Mouse (Mus musculus) CH12.LX (cell line): ENCODE data around the gene Tmem262. TPM values are rescaled to one million over a fixed set of nuclear protein-coding genes. Genes with fewer than 3 reads are reported as not detected.
A peak's percentile ranks its signal among the peaks of the same experiment; 100 is the strongest.

Source experiments
- DNase-seq: peaks from one replicate; pipeline ENCODE4 v3.0.0-alpha.2; 2013; ENCODE audit errors: extremely low read depth
- H3K27ac ChIP-seq: 2 replicates; pipeline ENCODE4 v1.5.1; 2012; ENCODE audit warnings: low read depth, mild to moderate bottlenecking, control low read depth, moderate library complexity; ENCODE audit not compliant: insufficient read depth
- H3K27me3 ChIP-seq: replicated peaks from 2 replicates; pipeline ENCODE3; 2012; ENCODE audit warnings: inconsistent platforms
- H3K36me3 ChIP-seq, 2 experiments: replicated peaks in 1 of 2; 2 replicates each; pipeline versions ENCODE3 to v1.6.1; 2012; ENCODE audit warnings: inconsistent platforms in 1 of 2, low read length in 1 of 2, mild to moderate bottlenecking in 1 of 2, mixed read lengths in 1 of 2, moderate library complexity in 1 of 2; ENCODE audit not compliant: control insufficient read depth in 1 of 2, insufficient read depth in 1 of 2
- H3K4me1 ChIP-seq, 2 experiments: 2 replicates each; pipeline ENCODE4 v1.6.1; 2012; ENCODE audit warnings: inconsistent platforms in 1 of 2, moderate library complexity in 1 of 2; ENCODE audit not compliant: insufficient read depth in 2 of 2, control insufficient read depth in 1 of 2
- H3K4me2 ChIP-seq: 2 replicates; pipeline ENCODE4 v1.6.1; 2012; ENCODE audit warnings: low read depth, mild to moderate bottlenecking, control low read depth; ENCODE audit not compliant: poor library complexity, insufficient read depth, severe bottlenecking
- H3K4me3 ChIP-seq, 3 experiments: fragments of 150-350 bp in 1 of 3; sonication (generic) in 1 of 3; replicated peaks in 1 of 3; 2 replicates each; pipeline versions ENCODE3 to v1.5.1; 2011 to 2012; ENCODE audit warnings: low read depth in 2 of 3, low read length in 2 of 3, mild to moderate bottlenecking in 2 of 3, moderate library complexity in 2 of 3, control low read depth in 1 of 3, improper control_type of control experiment in 1 of 3, inconsistent platforms in 1 of 3, mixed read lengths in 1 of 3; ENCODE audit not compliant: poor library complexity in 1 of 3
- H3K79me2 ChIP-seq: replicated peaks from 2 replicates; pipeline ENCODE4 v1.6.1; 2012; ENCODE audit warnings: mild to moderate bottlenecking, moderate library complexity; ENCODE audit not compliant: control insufficient read depth, poor library complexity, insufficient read depth, severe bottlenecking; ENCODE audit errors: extremely low read depth
- H3K9ac ChIP-seq: 2 replicates; pipeline ENCODE4 v1.6.1; 2012; ENCODE audit warnings: low read depth, mild to moderate bottlenecking, control low read depth, moderate library complexity; ENCODE audit not compliant: insufficient read depth
- H3K9me3 ChIP-seq: replicated peaks from 2 replicates; pipeline ENCODE3; 2012; ENCODE audit warnings: low read length, inconsistent platforms, mixed read lengths
- BHLHE40 ChIP-seq: IDR thresholded peaks from 2 replicates; pipeline ENCODE4 v1.6.1; 2011; ENCODE audit warnings: mild to moderate bottlenecking, low read depth, low read length, improper control_type of control experiment
- CHD1 ChIP-seq: IDR thresholded peaks from 2 replicates; pipeline ENCODE4 v1.6.1; 2012; ENCODE audit warnings: low read depth, low read length, improper control_type of control experiment, inconsistent platforms
- CHD2 ChIP-seq: IDR thresholded peaks from 2 replicates; pipeline ENCODE4 v1.6.1; 2011; ENCODE audit warnings: low read length, improper control_type of control experiment
- CTCF ChIP-seq, 2 experiments: IDR thresholded peaks in 1 of 2; conservative IDR thresholded peaks in 1 of 2; 2 replicates each; pipeline ENCODE4 v1.5.1; 2011 to 2012; ENCODE audit warnings: low read depth in 2 of 2, low read length in 2 of 2, improper control_type of control experiment in 1 of 2, inconsistent platforms in 1 of 2, mild to moderate bottlenecking in 1 of 2, moderate library complexity in 1 of 2
- ELF1 ChIP-seq: IDR thresholded peaks from 2 replicates; pipeline ENCODE4 v1.6.1; 2014; ENCODE audit warnings: low read depth, mild to moderate bottlenecking, inconsistent platforms, low read length, improper control_type of control experiment
- EP300 ChIP-seq: IDR thresholded peaks from 2 replicates; pipeline ENCODE4 v1.6.1; 2011; ENCODE audit warnings: low read length, improper control_type of control experiment
- ETS1 ChIP-seq: conservative IDR thresholded peaks from 2 replicates; pipeline ENCODE4 v1.6.1; 2012; ENCODE audit warnings: low read depth, mild to moderate bottlenecking, inconsistent platforms, low read length, improper control_type of control experiment, moderate library complexity
- GABPA ChIP-seq: IDR thresholded peaks from 2 replicates; pipeline ENCODE4 v1.6.1; 2012; ENCODE audit warnings: low read depth, low read length, improper control_type of control experiment, inconsistent platforms; ENCODE audit not compliant: insufficient replicate concordance
- HCFC1 ChIP-seq: IDR thresholded peaks from 2 replicates; pipeline ENCODE4 v1.6.1; 2012; ENCODE audit warnings: low read depth, mild to moderate bottlenecking, inconsistent platforms, low read length, improper control_type of control experiment
- IRF4 ChIP-seq: IDR thresholded peaks from 2 replicates; pipeline ENCODE4 v1.6.1; 2014; ENCODE audit warnings: low read depth, mild to moderate bottlenecking, inconsistent platforms, low read length, improper control_type of control experiment
- JUN ChIP-seq: IDR thresholded peaks from 2 replicates; pipeline ENCODE4 v1.6.1; 2011; ENCODE audit warnings: low read depth, mild to moderate bottlenecking, low read length, improper control_type of control experiment, moderate library complexity; ENCODE audit not compliant: insufficient read depth
- MAFK ChIP-seq: IDR thresholded peaks from 2 replicates; pipeline ENCODE4 v1.6.1; 2011; ENCODE audit warnings: low read length, improper control_type of control experiment; ENCODE audit not compliant: insufficient replicate concordance
- MAX ChIP-seq: IDR thresholded peaks from 2 replicates; pipeline ENCODE4 v1.6.1; 2011; ENCODE audit warnings: low read length, improper control_type of control experiment
- MAZ ChIP-seq: IDR thresholded peaks from 2 replicates; pipeline ENCODE4 v1.6.1; 2012; ENCODE audit warnings: low read depth, mild to moderate bottlenecking, inconsistent platforms, low read length, improper control_type of control experiment, moderate library complexity
- MEF2A ChIP-seq: IDR thresholded peaks from 2 replicates; pipeline ENCODE4 v1.6.1; 2014; ENCODE audit warnings: low read depth, mild to moderate bottlenecking, inconsistent platforms, low read length, improper control_type of control experiment, borderline replicate concordance
- MXI1 ChIP-seq: IDR thresholded peaks from 2 replicates; pipeline ENCODE4 v1.6.1; 2011; ENCODE audit warnings: mild to moderate bottlenecking, low read depth, low read length, improper control_type of control experiment
- MYC ChIP-seq: IDR thresholded peaks from 2 replicates; pipeline ENCODE4 v1.6.1; 2011; ENCODE audit warnings: low read depth, mild to moderate bottlenecking, improper control_type of control experiment, low read length
- NELFE ChIP-seq: IDR thresholded peaks from 2 replicates; pipeline ENCODE4 v1.6.1; 2011; ENCODE audit warnings: low read depth, low read length, improper control_type of control experiment
- NRF1 ChIP-seq: IDR thresholded peaks from 2 replicates; pipeline ENCODE4 v1.6.1; 2014; ENCODE audit warnings: low read depth, mild to moderate bottlenecking, inconsistent platforms, low read length, improper control_type of control experiment, moderate library complexity
- PAX5 ChIP-seq: IDR thresholded peaks from 2 replicates; pipeline ENCODE4 v1.6.1; 2012; ENCODE audit warnings: low read length, inconsistent platforms, mixed read lengths
- POLR2A ChIP-seq: IDR thresholded peaks from 2 replicates; pipeline ENCODE4 v1.6.1; 2011; ENCODE audit warnings: low read depth, mild to moderate bottlenecking, improper control_type of control experiment, low read length
- POLR2AphosphoS2 ChIP-seq: IDR thresholded peaks from 2 replicates; pipeline ENCODE4 v1.6.1; 2011; ENCODE audit warnings: low read depth, low read length, improper control_type of control experiment
- RAD21 ChIP-seq: IDR thresholded peaks from 2 replicates; pipeline ENCODE4 v1.6.1; 2011; ENCODE audit warnings: low read depth, mild to moderate bottlenecking, low read length, improper control_type of control experiment, moderate library complexity
- RCOR1 ChIP-seq: conservative IDR thresholded peaks from 2 replicates; pipeline ENCODE4 v1.6.1; 2012; ENCODE audit warnings: low read depth, mild to moderate bottlenecking, inconsistent platforms, low read length, improper control_type of control experiment
- SIN3A ChIP-seq: IDR thresholded peaks from 2 replicates; pipeline ENCODE4 v1.6.1; 2012; ENCODE audit warnings: low read length, improper control_type of control experiment, inconsistent platforms
- TBP ChIP-seq: conservative IDR thresholded peaks from 2 replicates; pipeline ENCODE4 v1.6.1; 2011; ENCODE audit warnings: low read depth, low read length, improper control_type of control experiment
- TCF12 ChIP-seq: IDR thresholded peaks from 2 replicates; pipeline ENCODE4 v1.6.1; 2014; ENCODE audit warnings: low read depth, mild to moderate bottlenecking, inconsistent platforms, low read length, improper control_type of control experiment
- USF1 ChIP-seq: IDR thresholded peaks from 2 replicates; pipeline ENCODE4 v1.6.1; 2014; ENCODE audit warnings: low read depth, mild to moderate bottlenecking, inconsistent platforms, low read length, improper control_type of control experiment
- USF2 ChIP-seq: conservative IDR thresholded peaks from 2 replicates; pipeline ENCODE4 v1.6.1; 2011; ENCODE audit warnings: low read depth, low read length, improper control_type of control experiment
- ZKSCAN1 ChIP-seq: IDR thresholded peaks from 2 replicates; pipeline ENCODE4 v1.6.1; 2012; ENCODE audit warnings: low read depth, inconsistent platforms, low read length, improper control_type of control experiment, borderline replicate concordance
- ZMIZ1 ChIP-seq: IDR thresholded peaks from 2 replicates; pipeline ENCODE4 v1.6.1; 2012; ENCODE audit warnings: low read depth, mild to moderate bottlenecking, inconsistent platforms, low read length, improper control_type of control experiment
- dilution Hi-C: fragments of 300-500 bp; cut with MboI; formaldehyde crosslinking; loops from 2 replicates; pipeline ENCODE4 v1.14.3; 2020; ENCODE audit warnings: low sequenced_read_pairs; ENCODE audit not compliant: extremely low pct_unique_long_range_greater_than_20kb, extremely low pct_ligation_motif_present
- in situ Hi-C: fragments of 300-500 bp; cut with MboI; formaldehyde crosslinking; loops from 3 replicates; pipeline ENCODE4 v1.14.3; 2019; ENCODE audit warnings: low sequenced_read_pairs, low pct_ligation_motif_present, low pct_unique_long_range_greater_than_20kb, mixed read lengths
- polyA plus RNA-seq: library from polyadenylated mRNA; unstranded; fragments of >175 nt; gene quantifications from 2 replicates; pipeline ENCODE4 v1.2.1, GENCODE M21; 2012; ENCODE audit warnings: low read depth; ENCODE audit not compliant: insufficient read length
- total RNA-seq, 2 experiments: library from RNA; depleted of rRNA; stranded (reverse); fragments of 300-350 nt in 1 of 2; fragments of >200 nt in 1 of 2; gene quantifications; 2 replicates each; pipeline ENCODE4 v1.2.3; 2012 to 2014

Tmem262 gene
- total and polyA plus RNA-seq, 3 experiments, result not detected

DNA sequence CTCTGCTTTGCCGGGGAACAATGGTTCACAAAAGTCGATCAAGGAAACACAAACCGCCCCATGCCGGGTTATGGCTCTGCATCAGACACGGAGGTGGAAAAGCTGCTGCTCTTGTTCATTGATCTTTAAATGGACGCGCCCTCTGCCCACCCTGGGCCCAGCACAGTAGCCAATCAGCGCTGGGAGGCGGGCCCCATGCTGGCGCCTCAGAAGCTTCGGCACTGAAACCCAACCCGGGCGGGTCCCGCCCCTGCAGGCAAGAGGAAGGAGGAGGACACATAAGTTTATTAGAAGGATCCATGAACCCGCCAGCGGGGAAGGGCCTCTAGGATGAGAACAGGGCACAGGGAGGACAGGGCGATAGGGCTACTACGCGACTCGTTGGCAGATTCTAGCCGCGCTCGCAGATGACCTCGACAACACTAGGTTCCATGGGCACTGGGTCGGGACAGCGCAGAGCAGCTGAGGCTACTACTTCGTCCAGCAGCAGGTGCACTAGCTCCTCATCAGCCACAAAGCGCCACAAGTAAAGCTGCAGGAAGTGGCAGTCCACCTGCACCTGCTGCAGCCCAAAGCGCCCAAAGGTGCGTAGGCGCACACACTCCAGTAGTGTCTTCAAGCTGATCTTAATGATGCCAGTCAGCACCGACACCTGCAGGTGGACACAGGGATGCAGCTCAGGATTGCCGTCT lies 12.0 kb upstream of the Tmem262 start, which contains the start of gene Tm7sf2:
Gene Tm7sf2 (minus strand): TSS at position 650 of the 692 bp plus-strand sequence.
- 0 out of 2 replicates have a peak within 1 kb of the TSS, but pooled peaks have one; percentile 0 for H3K27ac ChIP-seq
- H3K9me3 ChIP-seq, result no peaks in the 10 kb centered on the region
- H3K9ac ChIP-seq, result peak within 1 kb of the TSS; percentile 30
- dilution Hi-C loops, result no loop called here
- TF ChIP-seq ELF1, result no peak
- TF ChIP-seq MAX, result 0 out of 2 replicates have a peak, but pooled peaks have one; percentile 31
- TF ChIP-seq HCFC1, result peak; percentile 40
- 0 out of 2 replicates have a peak, but pooled peaks have one; percentile 48 for TF ChIP-seq TBP
- TF ChIP-seq CTCF (conservative IDR thresholded peaks at IDR 0.05 in 1 of 2, IDR thresholded peaks at IDR 0.05 in 1 of 2; ENCODE audit: low read depth in 2 of 2, low read length in 2 of 2), result 0 out of 4 replicates have a peak, but pooled peaks of 1 of the 2 experiments have one; percentile 7
- TF ChIP-seq IRF4, result peak; percentile 19; the same call in 1 of the 2 replicates
- TF ChIP-seq SIN3A, result peak; percentile 55; the same call in 1 of the 2 replicates
- no peak for TF ChIP-seq USF1
- TF ChIP-seq MAZ, result 0 out of 2 replicates have a peak, but pooled peaks have one; percentile 32
- peak; percentile 77; the same call in 1 of the 2 replicates for TF ChIP-seq POLR2AphosphoS2
- TF ChIP-seq NELFE, result peak; percentile 67
- no peak for TF ChIP-seq MAFK
- TF ChIP-seq ZMIZ1, result peak; percentile 29; the same call in 1 of the 2 replicates
- peak; percentile 68 for TF ChIP-seq CHD2
- peak; percentile 64 for TF ChIP-seq MXI1
- no peak for TF ChIP-seq MYC
- no peak for TF ChIP-seq USF2
- TF ChIP-seq RCOR1, result 0 out of 2 replicates have a peak, but pooled peaks have one; percentile 20
- TF ChIP-seq PAX5, result no peak
- TF ChIP-seq EP300, result no peak
- TF ChIP-seq POLR2A, result peak; percentile 67
- no peak for TF ChIP-seq JUN
- TF ChIP-seq ZKSCAN1, result no peak
- no peak for TF ChIP-seq RAD21
- 0 out of 2 replicates have a peak, but pooled peaks have one; percentile 13 for TF ChIP-seq MEF2A
- no peak for TF ChIP-seq TCF12
- TF ChIP-seq ETS1, result no peak
- TF ChIP-seq NRF1, result no peak
- TF ChIP-seq GABPA, result no peak
- TF ChIP-seq CHD1, result no peak
- no peak for TF ChIP-seq BHLHE40
- TF ChIP-seq, all 38 proteins: peak for 15
- H3K4me3 ChIP-seq, result peak within 1 kb of the TSS; percentile 42 to 53 (median 47)
- in situ Hi-C loops, result loop anchor here (10.0 kb wide), 1 partner anchor 103 kb away; the partner anchor contains the start of gene Pola2
- H3K36me3 ChIP-seq, result peaks cover 38 to 59% of the 10 kb centered on the region in 2 experiments
- peaks cover under 1% of the 10 kb centered on the region; the same call in 1 of the 2 replicates for H3K79me2 ChIP-seq
- H3K4me1 ChIP-seq, result peaks cover 12 to 36% of the 10 kb centered on the region in 2 experiments
- H3K4me2 ChIP-seq, result peak within 1 kb of the TSS; percentile 88
- peak; percentile 86 for DNase-seq
- no peaks in the 10 kb centered on the region for H3K27me3 ChIP-seq
